Mouse (Mus musculus): Measurements from ENCODE around the gene Wwox. TPM values are rescaled to one million over a fixed set of nuclear protein-coding genes. Genes with fewer than 3 reads are reported as not detected.

Gene Wwox
- polyA plus RNA-seq, 1 experiment from 2014 or later: 16.3 TPM

- H3K4me1 ChIP-seq (replicated peaks; ENCODE audit: insufficient read depth, low read length): no peaks in the 10 kb centered on the region
- no peak for TF ChIP-seq CTCF (IDR thresholded peaks at IDR 0.05; ENCODE audit: low read depth)
- no peaks in the 10 kb centered on the region for H3K9me3 ChIP-seq (replicated peaks; ENCODE audit: low read length)
- 68% methylated on average over 11 of the region's 11 CpGs for WGBS
- no peak overlapping the region for H3K27ac ChIP-seq
- no peaks in the 10 kb centered on the region for H3K36me3 ChIP-seq (ENCODE audit: insufficient read depth, low read length)
- no peak overlapping the region for H3K4me3 ChIP-seq (replicated peaks; ENCODE audit: low read depth, low read length)
- no peak overlapping the region for H3K9ac ChIP-seq (ENCODE audit: low read depth, low read length)
- H3K4me2 ChIP-seq (ENCODE audit: low read length): no peak overlapping the region
- no peak for DNase-seq (ENCODE audit: low spot score)
- no peak for ATAC-seq (replicated peaks; ENCODE audit: low FRiP score, low read depth)
- H3K27me3 ChIP-seq (ENCODE audit: insufficient read depth, low read length): no peaks in the 10 kb centered on the region
These were observed 827.7 kb downstream of the Wwox start for GRCm38 (mm10) chr8:115267196-115267595.

- Histone ChIP-seq H3K4me3 (replicated peaks; ENCODE audit: low read depth, low read length) (no peak overlapping the region), H3K9ac (ENCODE audit: low read depth, low read length) (no peak overlapping the region), H3K27me3 (ENCODE audit: insufficient read depth, low read length) (no peaks in the 10 kb centered on the region), H3K36me3 (ENCODE audit: insufficient read depth, low read length) (no peaks in the 10 kb centered on the region), H3K9me3 (replicated peaks; ENCODE audit: low read length) (no peaks in the 10 kb centered on the region), H3K27ac (no peak overlapping the region), H3K4me2 (ENCODE audit: low read length) (no peak overlapping the region), H3K4me1 (replicated peaks; ENCODE audit: insufficient read depth, low read length) (no peaks in the 10 kb centered on the region)
- WGBS: 33% methylated on average over 4 of the region's 4 CpGs
- TF ChIP-seq CTCF (IDR thresholded peaks at IDR 0.05; ENCODE audit: low read depth): no peak
- DNase-seq (ENCODE audit: low spot score) (no peak), ATAC-seq (replicated peaks; ENCODE audit: low FRiP score, low read depth) (no peak)
These were observed 830.1 kb downstream of the Wwox start for GRCm38 (mm10) chr8:115269601-115270000.

GRCm38 (mm10) chr8:115273976-115274375 lies 834.5 kb downstream of the Wwox start:
- ATAC-seq (replicated peaks; ENCODE audit: low FRiP score, low read depth) (no peak), DNase-seq (ENCODE audit: low spot score) (no peak)
- Histone ChIP-seq H3K4me1 (replicated peaks; ENCODE audit: insufficient read depth, low read length) (no peaks in the 10 kb centered on the region), H3K36me3 (ENCODE audit: insufficient read depth, low read length) (no peaks in the 10 kb centered on the region), H3K9me3 (replicated peaks; ENCODE audit: low read length) (no peaks in the 10 kb centered on the region), H3K27me3 (ENCODE audit: insufficient read depth, low read length) (no peaks in the 10 kb centered on the region), H3K4me2 (ENCODE audit: low read length) (no peak overlapping the region), H3K4me3 (replicated peaks; ENCODE audit: low read depth, low read length) (no peak overlapping the region), H3K9ac (ENCODE audit: low read depth, low read length) (no peak overlapping the region), H3K27ac (no peak overlapping the region)
- 84% methylated on average over 6 of the region's 6 CpGs for WGBS
- no peak for TF ChIP-seq CTCF (IDR thresholded peaks at IDR 0.05; ENCODE audit: low read depth)

- H3K27ac ChIP-seq: no peak overlapping the region
- H3K36me3 ChIP-seq (ENCODE audit: insufficient read depth, low read length): no peaks in the 10 kb centered on the region
- H3K4me3 ChIP-seq (replicated peaks; ENCODE audit: low read depth, low read length): no peak overlapping the region
- 64% methylated on average over 2 of the region's 2 CpGs for WGBS
- ATAC-seq (replicated peaks; ENCODE audit: low FRiP score, low read depth) (no peak), DNase-seq (ENCODE audit: low spot score) (no peak)
- no peaks in the 10 kb centered on the region for H3K9me3 ChIP-seq (replicated peaks; ENCODE audit: low read length)
- no peak for TF ChIP-seq CTCF (IDR thresholded peaks at IDR 0.05; ENCODE audit: low read depth)
- H3K4me2 ChIP-seq (ENCODE audit: low read length): no peak overlapping the region
- H3K4me1 ChIP-seq (replicated peaks; ENCODE audit: insufficient read depth, low read length): no peaks in the 10 kb centered on the region
- H3K27me3 ChIP-seq (ENCODE audit: insufficient read depth, low read length): no peaks in the 10 kb centered on the region
- H3K9ac ChIP-seq (ENCODE audit: low read depth, low read length): no peak overlapping the region
These were observed 836.8 kb downstream of the Wwox start for GRCm38 (mm10) chr8:115276281-115276680.

GRCm38 (mm10) chr8:115278291-115278690 lies 838.8 kb downstream of the Wwox start:
- Histone ChIP-seq H3K36me3 (ENCODE audit: insufficient read depth, low read length) (no peaks in the 10 kb centered on the region), H3K27me3 (ENCODE audit: insufficient read depth, low read length) (no peaks in the 10 kb centered on the region), H3K9ac (ENCODE audit: low read depth, low read length) (no peak overlapping the region), H3K4me3 (replicated peaks; ENCODE audit: low read depth, low read length) (no peak overlapping the region), H3K4me1 (replicated peaks; ENCODE audit: insufficient read depth, low read length) (no peaks in the 10 kb centered on the region), H3K9me3 (replicated peaks; ENCODE audit: low read length) (no peaks in the 10 kb centered on the region), H3K27ac (no peak overlapping the region), H3K4me2 (ENCODE audit: low read length) (no peak overlapping the region)
- DNase-seq (ENCODE audit: low spot score) (no peak), ATAC-seq (replicated peaks; ENCODE audit: low FRiP score, low read depth) (no peak)
- TF ChIP-seq CTCF (IDR thresholded peaks at IDR 0.05; ENCODE audit: low read depth): no peak
- 95% methylated on average over 5 of the region's 5 CpGs for WGBS

- TF ChIP-seq CTCF (IDR thresholded peaks at IDR 0.05; ENCODE audit: low read depth): no peak
- H3K36me3 ChIP-seq (ENCODE audit: insufficient read depth, low read length): no peaks in the 10 kb centered on the region
- H3K9me3 ChIP-seq (replicated peaks; ENCODE audit: low read length): no peaks in the 10 kb centered on the region
- H3K27me3 ChIP-seq (ENCODE audit: insufficient read depth, low read length): no peaks in the 10 kb centered on the region
- DNase-seq (ENCODE audit: low spot score) (no peak), ATAC-seq (replicated peaks; ENCODE audit: low FRiP score, low read depth) (no peak)
- no peak overlapping the region for H3K9ac ChIP-seq (ENCODE audit: low read depth, low read length)
- H3K27ac ChIP-seq: no peak overlapping the region
- no peaks in the 10 kb centered on the region for H3K4me1 ChIP-seq (replicated peaks; ENCODE audit: insufficient read depth, low read length)
- H3K4me2 ChIP-seq (ENCODE audit: low read length): no peak overlapping the region
- no peak overlapping the region for H3K4me3 ChIP-seq (replicated peaks; ENCODE audit: low read depth, low read length)
- WGBS: 18% methylated on average over 8 of the region's 8 CpGs
These were observed 850.8 kb downstream of the Wwox start for GRCm38 (mm10) chr8:115290224-115290623.

GRCm38 (mm10) chr8:115296760-115297159 lies 857.3 kb downstream of the Wwox start:
- ATAC-seq (replicated peaks; ENCODE audit: low FRiP score, low read depth) (no peak), DNase-seq (ENCODE audit: low spot score) (peak; percentile 10)
- no peaks in the 10 kb centered on the region for H3K27me3 ChIP-seq (ENCODE audit: insufficient read depth, low read length)
- no peak for TF ChIP-seq CTCF (IDR thresholded peaks at IDR 0.05; ENCODE audit: low read depth)
- no peaks in the 10 kb centered on the region for H3K4me1 ChIP-seq (replicated peaks; ENCODE audit: insufficient read depth, low read length)
- H3K36me3 ChIP-seq (ENCODE audit: insufficient read depth, low read length): no peaks in the 10 kb centered on the region
- 25% methylated on average over 9 of the region's 9 CpGs for WGBS
- no peak overlapping the region for H3K4me2 ChIP-seq (ENCODE audit: low read length)
- no peak overlapping the region for H3K9ac ChIP-seq (ENCODE audit: low read depth, low read length)
- no peak overlapping the region for H3K4me3 ChIP-seq (replicated peaks; ENCODE audit: low read depth, low read length)
- H3K27ac ChIP-seq: no peak overlapping the region
- H3K9me3 ChIP-seq (replicated peaks; ENCODE audit: low read length): no peaks in the 10 kb centered on the region

Measured in kidney, postnatal 0 days (tissue).